Mouse (Mus musculus): ENCODE measurements around the gene Gm10961. TPM values are rescaled to one million over a fixed set of nuclear protein-coding genes. Genes with fewer than 3 reads are reported as not detected.

The Gm10961 gene
- polyA plus RNA-seq, 1 experiment from 2014 or later: not detected

DNA sequence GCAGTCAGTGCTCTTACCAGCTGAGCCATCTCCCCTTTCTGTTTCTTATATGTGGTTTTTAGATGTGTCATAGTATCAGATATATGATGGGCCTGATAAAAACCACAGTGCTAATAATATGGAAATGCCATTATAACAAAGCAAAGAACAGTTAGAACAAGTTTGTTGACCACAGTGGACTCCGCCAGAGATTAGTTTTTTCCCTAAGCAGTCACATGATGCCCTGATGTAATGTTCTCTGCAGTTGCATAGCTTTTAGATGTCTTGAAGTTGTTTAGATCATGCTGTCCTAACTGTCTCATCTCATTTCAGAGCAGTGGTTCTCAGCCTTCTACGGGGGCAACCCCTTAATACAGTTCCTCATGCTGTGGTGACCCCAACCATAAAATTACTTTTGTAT is 25.0 kb downstream of the Gm10961 start:
- Histone ChIP-seq H3K4me2 (replicated peaks; ENCODE audit: low read depth, low read length) (no peak overlapping the region), H3K36me3 (ENCODE audit: control insufficient read depth, insufficient read depth, low read length) (peaks cover 24% of the 10 kb centered on the region), H3K4me3 (ENCODE audit: low read depth, low read length) (no peak overlapping the region), H3K9me3 (ENCODE audit: control insufficient read depth, low read depth, low read length) (no peaks in the 10 kb centered on the region), H3K9ac (replicated peaks; ENCODE audit: low read depth, low read length) (no peak overlapping the region), H3K4me1 (ENCODE audit: control insufficient read depth, insufficient read depth, low read length) (no peaks in the 10 kb centered on the region), H3K27me3 (ENCODE audit: control insufficient read depth, insufficient read depth, low read length) (no peaks in the 10 kb centered on the region), H3K27ac (ENCODE audit: low read length) (no peak overlapping the region)
- ATAC-seq (ENCODE audit: insufficient number of reproducible peaks, insufficient read depth, low FRiP score, low read depth): no peak
- 83% methylated on average over 2 of the region's 2 CpGs for WGBS

DNA sequence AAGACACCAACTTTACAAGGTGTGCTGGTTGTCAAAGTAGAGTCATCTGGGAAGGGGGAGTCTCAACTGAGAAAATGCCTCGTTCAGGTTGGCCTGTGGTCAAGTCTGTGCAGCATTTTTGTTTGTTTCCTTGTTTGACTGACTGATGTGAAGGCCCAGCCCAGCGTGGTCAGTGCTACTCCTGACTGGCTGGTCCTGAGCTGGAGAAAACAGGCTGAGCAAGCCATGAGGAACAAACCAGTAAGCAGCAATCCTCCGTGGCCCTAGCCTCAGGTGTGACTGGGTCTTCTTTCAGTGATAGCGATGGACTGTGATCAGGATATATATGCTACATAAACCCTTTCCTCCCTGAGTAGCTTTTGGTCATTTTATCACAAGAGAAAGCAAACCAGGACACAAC is 25.8 kb downstream of the Gm10961 start:
- no peak for ATAC-seq (ENCODE audit: insufficient number of reproducible peaks, insufficient read depth, low FRiP score, low read depth)
- no peak overlapping the region for H3K9ac ChIP-seq (replicated peaks; ENCODE audit: low read depth, low read length)
- no peak overlapping the region for H3K27ac ChIP-seq (ENCODE audit: low read length)
- no peaks in the 10 kb centered on the region for H3K27me3 ChIP-seq (ENCODE audit: control insufficient read depth, insufficient read depth, low read length)
- no peak overlapping the region for H3K4me3 ChIP-seq (ENCODE audit: low read depth, low read length)
- WGBS: 77% methylated on average over 4 of the region's 4 CpGs
- H3K4me1 ChIP-seq (ENCODE audit: control insufficient read depth, insufficient read depth, low read length): no peaks in the 10 kb centered on the region
- H3K9me3 ChIP-seq (ENCODE audit: control insufficient read depth, low read depth, low read length): no peaks in the 10 kb centered on the region
- H3K4me2 ChIP-seq (replicated peaks; ENCODE audit: low read depth, low read length): no peak overlapping the region
- peaks cover 25% of the 10 kb centered on the region for H3K36me3 ChIP-seq (ENCODE audit: control insufficient read depth, insufficient read depth, low read length)

DNA sequence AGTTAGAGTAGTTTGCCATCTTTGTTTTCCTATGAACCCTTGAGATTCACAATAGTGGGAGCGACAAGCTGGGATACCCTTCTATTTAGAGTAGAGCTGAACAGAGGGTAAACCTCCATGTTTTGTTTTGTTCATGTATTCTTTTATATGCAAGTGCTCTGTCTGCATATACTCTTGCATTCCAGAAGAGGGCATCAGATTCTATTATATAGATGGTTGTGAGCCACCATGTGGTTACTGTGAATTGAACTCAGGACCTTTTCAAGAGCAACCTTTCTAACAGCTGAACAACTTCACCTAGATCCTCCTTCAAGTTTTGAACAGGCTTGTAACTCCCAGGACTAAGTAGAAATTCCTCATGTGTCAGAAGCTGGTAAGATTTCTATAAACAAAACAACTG is 27.9 kb downstream of the Gm10961 start:
- H3K27me3 ChIP-seq (ENCODE audit: control insufficient read depth, insufficient read depth, low read length): no peaks in the 10 kb centered on the region
- H3K4me2 ChIP-seq (replicated peaks; ENCODE audit: low read depth, low read length): no peak overlapping the region
- H3K9me3 ChIP-seq (ENCODE audit: control insufficient read depth, low read depth, low read length): no peaks in the 10 kb centered on the region
- H3K9ac ChIP-seq (replicated peaks; ENCODE audit: low read depth, low read length): no peak overlapping the region
- WGBS: 81% methylated on average over 1 of the region's 1 CpGs
- ATAC-seq (ENCODE audit: insufficient number of reproducible peaks, insufficient read depth, low FRiP score, low read depth): no peak
- no peak overlapping the region for H3K27ac ChIP-seq (ENCODE audit: low read length)
- H3K4me3 ChIP-seq (ENCODE audit: low read depth, low read length): no peak overlapping the region
- H3K4me1 ChIP-seq (ENCODE audit: control insufficient read depth, insufficient read depth, low read length): no peaks in the 10 kb centered on the region
- peaks cover 29% of the 10 kb centered on the region for H3K36me3 ChIP-seq (ENCODE audit: control insufficient read depth, insufficient read depth, low read length)

DNA sequence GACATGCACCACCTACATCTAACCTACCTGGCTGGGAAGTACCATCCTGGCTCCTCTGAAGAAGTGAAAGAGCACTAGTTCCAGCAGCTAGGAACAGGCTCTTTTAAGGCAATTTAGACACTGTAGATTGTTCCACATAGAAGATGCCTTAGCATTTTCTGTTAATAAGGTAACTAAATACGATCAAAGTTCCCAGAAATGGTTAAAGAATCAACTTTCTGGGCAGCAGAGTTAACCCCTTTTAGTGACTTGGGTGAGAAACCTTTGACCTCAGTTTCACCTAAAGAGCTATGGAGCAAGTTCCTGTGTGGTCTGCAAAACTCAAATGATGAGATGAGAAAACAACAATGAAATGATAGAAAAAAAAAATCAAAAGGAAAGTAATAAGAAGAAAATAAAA is 33.5 kb downstream of the Gm10961 start:
- H3K4me2 ChIP-seq (replicated peaks; ENCODE audit: low read depth, low read length): no peak overlapping the region
- 91% methylated on average over 1 of the region's 1 CpGs for WGBS
- no peaks in the 10 kb centered on the region for H3K27me3 ChIP-seq (ENCODE audit: control insufficient read depth, insufficient read depth, low read length)
- H3K27ac ChIP-seq (ENCODE audit: low read length): no peak overlapping the region
- no peaks in the 10 kb centered on the region for H3K9me3 ChIP-seq (ENCODE audit: control insufficient read depth, low read depth, low read length)
- no peak for ATAC-seq (ENCODE audit: insufficient number of reproducible peaks, insufficient read depth, low FRiP score, low read depth)
- no peak overlapping the region for H3K9ac ChIP-seq (replicated peaks; ENCODE audit: low read depth, low read length)
- no peak overlapping the region for H3K4me3 ChIP-seq (ENCODE audit: low read depth, low read length)
- peaks cover 74% of the 10 kb centered on the region for H3K36me3 ChIP-seq (ENCODE audit: control insufficient read depth, insufficient read depth, low read length)
- no peaks in the 10 kb centered on the region for H3K4me1 ChIP-seq (ENCODE audit: control insufficient read depth, insufficient read depth, low read length)

DNA sequence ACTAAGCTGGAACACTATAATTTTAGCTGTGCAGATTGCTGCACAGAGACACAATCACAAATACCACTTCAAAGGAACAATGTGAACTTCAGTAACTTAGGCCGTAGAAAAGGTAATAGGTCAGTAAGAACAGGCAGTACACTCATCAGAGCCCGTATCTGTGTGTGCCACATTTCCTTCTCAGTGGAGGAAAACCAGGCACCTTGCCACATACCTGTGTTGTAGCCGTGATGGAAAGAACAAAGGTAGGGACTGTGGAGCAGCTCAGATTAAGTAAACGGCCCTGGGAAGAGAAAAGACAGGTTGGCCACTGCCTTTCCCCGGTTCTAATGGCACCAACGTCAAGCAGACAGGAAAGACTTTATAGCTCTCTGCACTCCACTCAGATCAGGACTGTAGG is 36.3 kb downstream of the Gm10961 start:
- Histone ChIP-seq H3K27ac (ENCODE audit: low read length) (no peak overlapping the region), H3K36me3 (ENCODE audit: control insufficient read depth, insufficient read depth, low read length) (peaks cover 82% of the 10 kb centered on the region), H3K4me1 (ENCODE audit: control insufficient read depth, insufficient read depth, low read length) (no peaks in the 10 kb centered on the region), H3K9me3 (ENCODE audit: control insufficient read depth, low read depth, low read length) (no peaks in the 10 kb centered on the region), H3K27me3 (ENCODE audit: control insufficient read depth, insufficient read depth, low read length) (no peaks in the 10 kb centered on the region), H3K4me3 (ENCODE audit: low read depth, low read length) (no peak overlapping the region), H3K9ac (replicated peaks; ENCODE audit: low read depth, low read length) (no peak overlapping the region), H3K4me2 (replicated peaks; ENCODE audit: low read depth, low read length) (no peak overlapping the region)
- ATAC-seq (ENCODE audit: insufficient number of reproducible peaks, insufficient read depth, low FRiP score, low read depth): no peak
- WGBS: 76% methylated on average over 6 of the region's 6 CpGs

DNA sequence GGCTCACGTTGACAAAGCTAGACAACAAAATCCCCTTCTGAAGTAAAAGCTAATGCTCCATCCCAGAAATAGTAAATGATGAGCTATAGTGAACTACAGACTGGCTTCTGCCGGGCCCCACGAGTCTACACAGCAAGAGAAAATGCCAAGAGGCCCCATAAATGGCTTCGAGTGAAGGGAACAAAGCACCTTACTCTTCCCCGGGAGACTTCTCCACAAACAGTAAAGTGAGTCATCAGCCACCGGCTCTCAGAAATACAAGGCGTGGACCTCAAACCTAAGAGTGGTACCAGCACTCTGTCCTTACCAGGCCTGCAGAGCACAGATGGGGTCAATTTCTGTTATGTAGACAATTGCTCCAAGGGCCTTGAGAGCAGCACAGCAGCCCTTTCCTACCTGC is 37.7 kb downstream of the Gm10961 start:
- Histone ChIP-seq H3K9me3 (ENCODE audit: control insufficient read depth, low read depth, low read length) (no peaks in the 10 kb centered on the region), H3K4me2 (replicated peaks; ENCODE audit: low read depth, low read length) (no peak overlapping the region), H3K4me3 (ENCODE audit: low read depth, low read length) (no peak overlapping the region), H3K4me1 (ENCODE audit: control insufficient read depth, insufficient read depth, low read length) (no peaks in the 10 kb centered on the region), H3K27ac (ENCODE audit: low read length) (no peak overlapping the region), H3K27me3 (ENCODE audit: control insufficient read depth, insufficient read depth, low read length) (no peaks in the 10 kb centered on the region), H3K36me3 (ENCODE audit: control insufficient read depth, insufficient read depth, low read length) (peaks cover 88% of the 10 kb centered on the region), H3K9ac (replicated peaks; ENCODE audit: low read depth, low read length) (no peak overlapping the region)
- WGBS: 87% methylated on average over 7 of the region's 7 CpGs
- ATAC-seq (ENCODE audit: insufficient number of reproducible peaks, insufficient read depth, low FRiP score, low read depth): no peak

DNA sequence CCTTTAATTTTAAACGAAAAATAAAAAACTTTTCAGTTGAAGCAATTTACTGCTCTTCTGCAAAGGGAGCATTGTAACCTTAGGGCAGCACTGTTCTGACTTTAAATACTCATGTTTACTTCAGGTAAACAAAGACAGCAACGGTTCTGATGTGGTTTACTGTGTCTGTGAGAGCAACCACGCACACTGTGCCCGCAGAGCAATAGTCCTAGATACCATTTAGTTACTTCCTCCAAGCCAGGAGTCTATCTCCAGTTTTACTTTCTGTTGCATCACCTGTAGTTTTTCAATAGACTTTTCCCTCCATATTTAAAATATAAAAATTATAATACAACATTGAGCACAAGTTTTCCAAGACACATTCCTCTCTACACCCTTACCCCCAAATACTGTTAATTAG is 39.4 kb downstream of the Gm10961 start:
- Histone ChIP-seq H3K9ac (replicated peaks; ENCODE audit: low read depth, low read length) (no peak overlapping the region), H3K27ac (ENCODE audit: low read length) (no peak overlapping the region), H3K4me2 (replicated peaks; ENCODE audit: low read depth, low read length) (no peak overlapping the region), H3K4me1 (ENCODE audit: control insufficient read depth, insufficient read depth, low read length) (no peaks in the 10 kb centered on the region), H3K36me3 (ENCODE audit: control insufficient read depth, insufficient read depth, low read length) (peaks cover 89% of the 10 kb centered on the region), H3K27me3 (ENCODE audit: control insufficient read depth, insufficient read depth, low read length) (no peaks in the 10 kb centered on the region), H3K4me3 (ENCODE audit: low read depth, low read length) (no peak overlapping the region), H3K9me3 (ENCODE audit: control insufficient read depth, low read depth, low read length) (no peaks in the 10 kb centered on the region)
- 69% methylated on average over 4 of the region's 4 CpGs for WGBS
- ATAC-seq (ENCODE audit: insufficient number of reproducible peaks, insufficient read depth, low FRiP score, low read depth): no peak

DNA sequence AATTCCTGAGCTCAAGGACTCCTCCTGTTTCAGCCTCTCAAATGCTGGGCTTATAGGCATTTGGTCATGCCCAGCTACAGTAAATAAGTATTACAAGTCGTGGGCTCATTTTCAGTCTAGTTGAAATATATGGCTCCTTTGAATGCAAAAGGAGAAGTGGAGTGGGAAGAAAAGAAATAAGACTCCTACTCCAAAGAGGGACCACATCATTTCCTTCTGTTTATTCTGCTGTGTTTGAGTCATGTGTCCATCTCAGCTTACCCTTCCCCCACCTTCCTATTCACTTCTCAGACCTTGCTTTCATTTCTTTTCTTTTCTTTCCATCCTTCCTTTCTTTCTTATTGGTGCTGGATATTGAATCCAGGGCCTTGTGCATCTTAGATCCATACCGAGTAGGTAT is 40.4 kb downstream of the Gm10961 start:
- Histone ChIP-seq H3K4me3 (ENCODE audit: low read depth, low read length) (no peak overlapping the region), H3K9me3 (ENCODE audit: control insufficient read depth, low read depth, low read length) (no peaks in the 10 kb centered on the region), H3K9ac (replicated peaks; ENCODE audit: low read depth, low read length) (no peak overlapping the region), H3K27ac (ENCODE audit: low read length) (no peak overlapping the region), H3K4me1 (ENCODE audit: control insufficient read depth, insufficient read depth, low read length) (no peaks in the 10 kb centered on the region), H3K4me2 (replicated peaks; ENCODE audit: low read depth, low read length) (no peak overlapping the region), H3K36me3 (ENCODE audit: control insufficient read depth, insufficient read depth, low read length) (peaks cover 86% of the 10 kb centered on the region), H3K27me3 (ENCODE audit: control insufficient read depth, insufficient read depth, low read length) (no peaks in the 10 kb centered on the region)
- ATAC-seq (ENCODE audit: insufficient number of reproducible peaks, insufficient read depth, low FRiP score, low read depth): no peak
- 92% methylated on average over 2 of the region's 2 CpGs for WGBS

DNA sequence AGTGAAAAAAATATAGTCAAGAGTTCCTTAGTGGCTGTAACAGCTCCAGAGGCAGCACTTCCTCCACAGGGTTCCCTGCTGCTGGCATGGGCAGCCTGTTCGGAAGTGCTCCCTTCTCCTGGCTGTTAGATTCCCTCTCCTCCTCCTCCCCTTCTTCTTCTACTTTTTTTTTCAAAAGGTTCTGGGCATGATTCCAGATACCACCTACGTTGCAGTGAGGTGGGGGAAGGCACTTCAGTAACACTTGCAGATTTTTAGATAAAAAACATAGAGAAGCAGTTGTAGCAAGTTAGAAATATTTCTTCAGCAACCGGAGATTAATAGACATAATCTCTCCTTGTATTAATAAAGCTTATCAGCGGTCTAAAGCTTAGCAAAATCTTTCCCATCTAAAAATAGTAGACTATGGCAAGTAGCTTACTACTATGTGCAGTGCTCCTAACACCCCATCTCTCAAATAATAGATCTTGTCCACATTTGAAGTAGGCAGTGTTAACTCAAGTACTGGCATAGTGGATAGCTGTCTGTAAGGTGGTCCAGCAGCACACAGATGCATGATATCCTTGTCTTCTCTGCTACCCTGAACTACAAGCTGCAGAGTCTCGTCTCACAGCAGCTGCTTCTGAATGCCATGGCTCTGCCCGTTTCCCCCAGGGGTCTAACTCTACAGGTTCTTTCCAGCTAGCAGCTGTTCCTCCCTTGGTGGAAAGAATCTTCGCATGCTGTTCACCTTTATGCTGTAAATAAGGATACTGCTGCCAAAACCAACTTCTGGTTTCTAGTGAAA is 49.9 kb downstream of the Gm10961 start:
- H3K27me3 ChIP-seq (ENCODE audit: control insufficient read depth, insufficient read depth, low read length): no peaks in the 10 kb centered on the region
- H3K36me3 ChIP-seq (ENCODE audit: control insufficient read depth, insufficient read depth, low read length): peaks cover 5% of the 10 kb centered on the region; the same call in 1 of the 2 replicates
- 24% methylated on average over 7 of the region's 7 CpGs for WGBS
- no peak overlapping the region for H3K4me3 ChIP-seq (ENCODE audit: low read depth, low read length)
- ATAC-seq (ENCODE audit: insufficient number of reproducible peaks, insufficient read depth, low FRiP score, low read depth): peak; percentile 46; the same call in 1 of the 2 replicates
- H3K9me3 ChIP-seq (ENCODE audit: control insufficient read depth, low read depth, low read length): no peaks in the 10 kb centered on the region
- no peak overlapping the region for H3K9ac ChIP-seq (replicated peaks; ENCODE audit: low read depth, low read length)
- H3K4me2 ChIP-seq (replicated peaks; ENCODE audit: low read depth, low read length): 0 out of 2 replicates have a peak overlapping the region, but pooled peaks have one; percentile 6
- H3K4me1 ChIP-seq (ENCODE audit: control insufficient read depth, insufficient read depth, low read length): peaks cover 14% of the 10 kb centered on the region
- peak overlapping the region; percentile 62; the same call in 1 of the 2 replicates for H3K27ac ChIP-seq (ENCODE audit: low read length)
